Mouse (Mus musculus): Measurements from ENCODE around the gene Sh3kbp1. TPM values are rescaled to one million over a fixed set of nuclear protein-coding genes. Genes with fewer than 3 reads are reported as not detected.

The Sh3kbp1 gene
- polyA plus RNA-seq, 2 experiments, result 4.0 to 9.9 TPM

- TF ChIP-seq EP300 (IDR thresholded peaks at IDR 0.05; ENCODE audit: low read depth) (no peak), CTCF (IDR thresholded peaks at IDR 0.05; ENCODE audit: low read depth) (no peak)
- no peak overlapping the region for H3K4me2 ChIP-seq (ENCODE audit: low read depth)
- peaks cover 0 to 5% of the 10 kb centered on the region in 2 experiments; a peak in 2 of 4 replicates for H3K4me1 ChIP-seq (replicated peaks; ENCODE audit: control insufficient read depth in 2 of 2, insufficient read depth in 2 of 2, low read length in 1 of 2)
- H3K9me3 ChIP-seq (ENCODE audit: control insufficient read depth, low read length), result no peaks in the 10 kb centered on the region
- no peak overlapping the region for H3K9ac ChIP-seq (replicated peaks)
- ATAC-seq (ENCODE audit: insufficient read depth), result no peak
- no peak for DNase-seq (ENCODE audit: low read depth in 3 of 3, low spot score in 3 of 3)
- H3K27me3 ChIP-seq (ENCODE audit: control insufficient read depth, insufficient read depth, low read length), result no peaks in the 10 kb centered on the region
- H3K27ac ChIP-seq, result no peak overlapping the region
- H3K4me3 ChIP-seq (ENCODE audit: insufficient read depth in 1 of 2, low read depth in 2 of 2, low read length in 2 of 2), result no peak overlapping the region
- H3K36me3 ChIP-seq (replicated peaks; ENCODE audit: control insufficient read depth, insufficient read depth, low read depth), result no peaks in the 10 kb centered on the region
- WGBS (ENCODE audit: insufficient replicate concordance), result 43% methylated on average over 3 of the region's 3 CpGs
These were observed 21.5 kb downstream of the Sh3kbp1 start for GRCm38 (mm10) chrX:159648598-159648997.

GRCm38 (mm10) chrX:159650130-159650678 lies 23.1 kb downstream of the Sh3kbp1 start:
- Histone ChIP-seq H3K4me3 (ENCODE audit: insufficient read depth in 1 of 2, low read depth in 2 of 2, low read length in 2 of 2) (no peak overlapping the region), H3K27ac (no peak overlapping the region), H3K4me2 (ENCODE audit: low read depth) (no peak overlapping the region; the same call in 1 of the 2 replicates), H3K4me1 (replicated peaks; ENCODE audit: control insufficient read depth in 2 of 2, insufficient read depth in 2 of 2, low read length in 1 of 2) (peaks cover 0 to 5% of the 10 kb centered on the region in 2 experiments; a peak in 2 of 4 replicates), H3K27me3 (ENCODE audit: control insufficient read depth, insufficient read depth, low read length) (no peaks in the 10 kb centered on the region), H3K9me3 (ENCODE audit: control insufficient read depth, low read length) (no peaks in the 10 kb centered on the region), H3K9ac (replicated peaks) (no peak overlapping the region), H3K36me3 (replicated peaks; ENCODE audit: control insufficient read depth, insufficient read depth, low read depth) (no peaks in the 10 kb centered on the region)
- TF ChIP-seq EP300 (IDR thresholded peaks at IDR 0.05; ENCODE audit: low read depth) (no peak), CTCF (IDR thresholded peaks at IDR 0.05; ENCODE audit: low read depth) (no peak)
- ATAC-seq (ENCODE audit: insufficient read depth) (no peak), DNase-seq (ENCODE audit: low read depth in 3 of 3, low spot score in 3 of 3) (no peak)
- 41% methylated on average over 11 of the region's 11 CpGs for WGBS (ENCODE audit: insufficient replicate concordance)

GRCm38 (mm10) chrX:159650727-159651126 lies 23.7 kb downstream of the Sh3kbp1 start:
- Histone ChIP-seq H3K27ac (no peak overlapping the region), H3K9me3 (ENCODE audit: control insufficient read depth, low read length) (no peaks in the 10 kb centered on the region), H3K36me3 (replicated peaks; ENCODE audit: control insufficient read depth, insufficient read depth, low read depth) (no peaks in the 10 kb centered on the region), H3K9ac (replicated peaks) (no peak overlapping the region), H3K4me2 (ENCODE audit: low read depth) (no peak overlapping the region), H3K4me3 (ENCODE audit: insufficient read depth in 1 of 2, low read depth in 2 of 2, low read length in 2 of 2) (no peak overlapping the region), H3K27me3 (ENCODE audit: control insufficient read depth, insufficient read depth, low read length) (no peaks in the 10 kb centered on the region), H3K4me1 (replicated peaks; ENCODE audit: control insufficient read depth in 2 of 2, insufficient read depth in 2 of 2, low read length in 1 of 2) (peaks cover 0 to 5% of the 10 kb centered on the region in 2 experiments; a peak in 2 of 4 replicates)
- no peak for DNase-seq (ENCODE audit: low read depth in 3 of 3, low spot score in 3 of 3)
- 52% methylated on average over 6 of the region's 6 CpGs for WGBS (ENCODE audit: insufficient replicate concordance)
- ATAC-seq (ENCODE audit: insufficient read depth), result no peak
- TF ChIP-seq CTCF (IDR thresholded peaks at IDR 0.05; ENCODE audit: low read depth) (no peak), EP300 (IDR thresholded peaks at IDR 0.05; ENCODE audit: low read depth) (no peak)

GRCm38 (mm10) chrX:159671388-159671787 lies 44.3 kb downstream of the Sh3kbp1 start:
- TF ChIP-seq CTCF (IDR thresholded peaks at IDR 0.05; ENCODE audit: low read depth) (peak; percentile 57), EP300 (IDR thresholded peaks at IDR 0.05; ENCODE audit: low read depth) (no peak)
- no peak for DNase-seq (ENCODE audit: low read depth in 3 of 3, low spot score in 3 of 3)
- H3K27me3 ChIP-seq (ENCODE audit: control insufficient read depth, insufficient read depth, low read length), result no peaks in the 10 kb centered on the region
- H3K9ac ChIP-seq (replicated peaks), result no peak overlapping the region
- H3K27ac ChIP-seq, result no peak overlapping the region
- H3K4me3 ChIP-seq (ENCODE audit: insufficient read depth in 1 of 2, low read depth in 2 of 2, low read length in 2 of 2), result no peak overlapping the region
- 70% methylated on average over 7 of the region's 7 CpGs for WGBS (ENCODE audit: insufficient replicate concordance)
- no peak for ATAC-seq (ENCODE audit: insufficient read depth)
- H3K9me3 ChIP-seq (ENCODE audit: control insufficient read depth, low read length), result no peaks in the 10 kb centered on the region
- 0 out of 4 replicates have a peak, but pooled peaks cover 0 to 1% of the 10 kb centered on the region in 2 experiments for H3K4me1 ChIP-seq (replicated peaks; ENCODE audit: control insufficient read depth in 2 of 2, insufficient read depth in 2 of 2, low read length in 1 of 2)
- H3K4me2 ChIP-seq (ENCODE audit: low read depth), result no peak overlapping the region
- no peaks in the 10 kb centered on the region for H3K36me3 ChIP-seq (replicated peaks; ENCODE audit: control insufficient read depth, insufficient read depth, low read depth)

- ATAC-seq (ENCODE audit: insufficient read depth) (no peak), DNase-seq (ENCODE audit: low read depth in 3 of 3, low spot score in 3 of 3) (no peak)
- Histone ChIP-seq H3K36me3 (replicated peaks; ENCODE audit: control insufficient read depth, insufficient read depth, low read depth) (no peaks in the 10 kb centered on the region), H3K4me1 (replicated peaks; ENCODE audit: control insufficient read depth in 2 of 2, insufficient read depth in 2 of 2, low read length in 1 of 2) (peaks cover 0 to 4% of the 10 kb centered on the region in 2 experiments; a peak in 2 of 4 replicates), H3K9ac (replicated peaks) (no peak overlapping the region), H3K27me3 (ENCODE audit: control insufficient read depth, insufficient read depth, low read length) (no peaks in the 10 kb centered on the region), H3K9me3 (ENCODE audit: control insufficient read depth, low read length) (no peaks in the 10 kb centered on the region), H3K4me2 (ENCODE audit: low read depth) (no peak overlapping the region), H3K27ac (no peak overlapping the region), H3K4me3 (ENCODE audit: insufficient read depth in 1 of 2, low read depth in 2 of 2, low read length in 2 of 2) (no peak overlapping the region)
- no peak for TF ChIP-seq EP300 (IDR thresholded peaks at IDR 0.05; ENCODE audit: low read depth)
- no peak for TF ChIP-seq CTCF (IDR thresholded peaks at IDR 0.05; ENCODE audit: low read depth)
- WGBS (ENCODE audit: insufficient replicate concordance), result 28% methylated on average over 2 of the region's 2 CpGs
These were observed 45.4 kb downstream of the Sh3kbp1 start for GRCm38 (mm10) chrX:159672466-159672865.

Measured in liver, embryonic 14.5 days (tissue).